ENCODE assay signal across 26 mouse cellular contexts in genomic region chrX:162653518-162653917, GRCm38 (mm10). TPM values are rescaled to one million over a fixed set of nuclear protein-coding genes. Genes with fewer than 3 reads are reported as not detected.
DNase-seq lines count a peak whose midpoint lies in the region; ATAC-seq and TF ChIP-seq lines count a peak whose summit lies in the region.
"Had no signal": no experiment of that assay in that cellular context is flagged by ENCODE, and none has a peak within 500 bp of the region (broad histone marks: within the 10 kb centered on the region; RNA-seq: fewer than 3 reads in every experiment).

No protein-coding gene starts in this region.

- H3K9ac ChIP-seq in lung, embryonic 14.5 days: no peak overlapping the region
- H3K9ac ChIP-seq: embryonic facial prominence, embryonic 13.5 days; forebrain, embryonic 15.5 days; heart, embryonic 15.5 days; hindbrain, embryonic 12.5 days; intestine, embryonic 15.5 days; liver, embryonic 15.5 days; midbrain, embryonic 12.5 days had no signal

- TF ChIP-seq POLR2A in lung, adult 2 months (IDR thresholded peaks at IDR 0.05; ENCODE audit: borderline replicate concordance, extremely low read depth, low read depth, low read length): no peak

- intact Hi-C loops in heart, postnatal 14 days (cut with DNase I): no loop called here

- no peak for TF ChIP-seq CTCF in lung, embryonic 14.5 days (IDR thresholded peaks at IDR 0.05; ENCODE audit: low read depth)
- no peak for TF ChIP-seq CTCF in lung, adult 2 months (IDR thresholded peaks at IDR 0.05; ENCODE audit: insufficient read depth, low read length)

- no peak overlapping the region for H3K27ac ChIP-seq in lung, embryonic 14.5 days (ENCODE audit: low read depth)
- H3K27ac ChIP-seq: embryonic facial prominence, embryonic 13.5 days; forebrain, embryonic 10.5 days; forebrain, embryonic 15.5 days; gastrocnemius, adult 2 months; heart, embryonic 10.5 days; heart, embryonic 15.5 days; hindbrain, embryonic 12.5 days; hindbrain, postnatal 0 days; intestine, embryonic 15.5 days; liver, embryonic 15.5 days; midbrain, embryonic 12.5 days had no signal

- no peak for ATAC-seq in lung, embryonic 14.5 days (ENCODE audit: insufficient read depth)
- ATAC-seq: forebrain, embryonic 15.5 days; hindbrain, postnatal 0 days; intestine, embryonic 15.5 days had no signal

- H3K9me3 ChIP-seq in lung, embryonic 14.5 days (ENCODE audit: low read depth, low read length): no peaks in the 10 kb centered on the region
- H3K9me3 ChIP-seq: embryonic facial prominence, embryonic 13.5 days; forebrain, embryonic 10.5 days; forebrain, embryonic 15.5 days; G1E; heart, embryonic 10.5 days; heart, embryonic 15.5 days; hindbrain, embryonic 12.5 days; intestine, embryonic 15.5 days; liver, embryonic 15.5 days; midbrain, embryonic 12.5 days had no signal

- H3K27me3 ChIP-seq in lung, embryonic 14.5 days (ENCODE audit: insufficient read depth, low read length): no peaks in the 10 kb centered on the region
- H3K27me3 ChIP-seq: forebrain, embryonic 15.5 days; heart, embryonic 15.5 days; hindbrain, embryonic 12.5 days; intestine, embryonic 15.5 days; liver, embryonic 15.5 days; midbrain, embryonic 12.5 days had no signal

- H3K36me3 ChIP-seq in lung, embryonic 14.5 days (ENCODE audit: insufficient read depth): no peaks in the 10 kb centered on the region
- H3K36me3 ChIP-seq: embryonic facial prominence, embryonic 13.5 days; forebrain, embryonic 10.5 days; forebrain, embryonic 15.5 days; G1E; heart, embryonic 10.5 days; heart, embryonic 15.5 days; hindbrain, embryonic 12.5 days; intestine, embryonic 15.5 days; liver, embryonic 15.5 days; midbrain, embryonic 12.5 days had no signal

- peak; percentile 92 for DNase-seq in heart, adult 11 months
- DNase-seq in heart, postnatal 14 days: no peak
- DNase-seq in lung, embryonic 14.5 days: peak; percentile 1
- no peak for DNase-seq in lung, adult 2 months
- DNase-seq in lung, postnatal 4 days: peak; percentile 4 to 21
- no peak for DNase-seq in right cerebral cortex, postnatal 4 days
- no peak for DNase-seq in cerebellum, adult 9-11 months
- DNase-seq: adrenal gland, postnatal 10 days; cerebellum, adult 11 months; cerebellum, adult 9-10 months; gastrocnemius, adult 2 months; heart, postnatal 36 days; kidney, adult 8-10 months; kidney, postnatal 14 days had no signal

- 75% methylated on average over 7 of the region's 7 CpGs for WGBS in lung, embryonic 14.5 days
- 79% methylated on average over 7 of the region's 7 CpGs for WGBS in lung, adult 2 months

- H3K4me3 ChIP-seq in lung, embryonic 14.5 days (ENCODE audit: low read depth, low read length): no peak overlapping the region
- H3K4me3 ChIP-seq in lung, adult 2 months (replicated peaks; ENCODE audit: extremely low read depth, low read depth, low read length): no peak overlapping the region
- H3K4me3 ChIP-seq: embryonic facial prominence, embryonic 13.5 days; forebrain, embryonic 10.5 days; forebrain, embryonic 15.5 days; gastrocnemius, adult 2 months; heart, embryonic 10.5 days; heart, embryonic 15.5 days; hindbrain, embryonic 12.5 days; intestine, embryonic 15.5 days; liver, embryonic 15.5 days; megakaryocyte, embryonic 14.5 days; midbrain, embryonic 12.5 days had no signal

- no peaks in the 10 kb centered on the region for H3K4me1 ChIP-seq in lung, embryonic 14.5 days (ENCODE audit: insufficient read depth)
- no peaks in the 10 kb centered on the region for H3K4me1 ChIP-seq in lung, adult 2 months (ENCODE audit: control insufficient read depth, insufficient read depth, low read length)
- H3K4me1 ChIP-seq: embryonic facial prominence, embryonic 13.5 days; forebrain, embryonic 10.5 days; forebrain, embryonic 15.5 days; heart, embryonic 10.5 days; heart, embryonic 15.5 days; hindbrain, embryonic 12.5 days; intestine, embryonic 15.5 days; megakaryocyte, embryonic 14.5 days; midbrain, embryonic 12.5 days had no signal

- no peak overlapping the region for H3K4me2 ChIP-seq in lung, embryonic 14.5 days
- H3K4me2 ChIP-seq: embryonic facial prominence, embryonic 13.5 days; forebrain, embryonic 15.5 days; heart, embryonic 15.5 days; hindbrain, embryonic 12.5 days; intestine, embryonic 15.5 days; liver, embryonic 15.5 days; midbrain, embryonic 12.5 days had no signal

RNA-seq across cellular contexts. Expression of gene Reps2, which starts 10.1 kb away (rescaled TPM):
- total RNA-seq in heart, postnatal 14 days (2021): 1 to 10 TPM; 1.3 to 3.0 TPM
- polyA plus RNA-seq in lung, embryonic 14.5 days (2014; fragmentation: Nextera tagmentation; extraction: Ambion mirVana): 0.83 and 0.84 TPM in 2 replicates
- polyA plus RNA-seq in lung, adult 2 months (2012; rRNA removed): 4.7 and 7.7 TPM in 2 replicates

Comparison
In these comparisons a context has a peak if more than half of its experiments do, and no peak if none do; other contexts are left out.
1. DNase-seq: peak in heart, adult 11 months (single experiment), lung, embryonic 14.5 days (single experiment) and lung, postnatal 4 days (2 of 2); none in heart, postnatal 14 days (0 of 2), lung, adult 2 months (single experiment), right cerebral cortex, postnatal 4 days (single experiment) and cerebellum, adult 9-11 months (single experiment).